Mouse (Mus musculus): ENCODE data around the gene Plekhm2.

The Plekhm2 gene

GRCm38 (mm10) chr4:141630021-141630420 is 34.7 kb downstream of the Plekhm2 start:
- no peak for DNase-seq

GRCm38 (mm10) chr4:141628661-141629060 is 36.0 kb downstream of the Plekhm2 start:
- DNase-seq, result no peak

GRCm38 (mm10) chr4:141627502-141627901 is 37.2 kb downstream of the Plekhm2 start:
- DNase-seq, result no peak

DNA sequence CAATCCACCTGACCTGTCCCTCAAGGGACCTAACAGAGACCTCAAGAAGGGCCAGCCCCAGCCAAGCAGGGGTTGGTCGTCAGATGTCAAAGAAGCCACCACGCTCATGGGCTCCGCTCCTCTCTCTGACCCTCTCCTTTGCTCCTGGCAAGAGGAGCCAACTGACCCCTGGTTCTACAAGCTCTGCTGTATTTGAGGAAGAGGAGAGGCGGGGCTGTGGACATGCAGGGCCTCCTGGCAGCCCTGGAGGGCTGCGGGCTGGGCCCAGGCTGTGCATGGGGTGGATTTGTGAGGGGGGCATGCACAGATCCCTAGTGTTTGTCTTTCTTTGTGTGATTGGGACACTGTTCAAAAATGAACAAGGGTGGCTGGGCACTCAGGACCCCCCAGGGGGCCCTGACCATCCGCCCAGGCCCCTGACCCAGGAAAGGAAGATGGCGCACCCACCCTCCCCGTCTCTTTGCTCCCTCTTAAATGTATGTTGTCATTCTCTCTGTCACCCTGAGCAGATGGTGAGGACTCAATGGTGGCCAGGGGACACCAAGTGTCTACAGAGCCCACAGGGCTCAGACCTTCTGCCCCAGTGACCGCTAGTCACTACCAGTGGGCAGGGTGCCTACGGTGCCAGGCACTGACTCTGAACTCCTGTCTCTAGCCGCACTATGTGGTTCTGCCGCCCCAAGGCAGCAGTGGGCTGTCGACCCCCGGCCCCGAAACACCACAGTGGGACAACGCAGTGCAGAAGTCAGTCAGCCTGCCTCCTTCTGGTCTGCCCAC is 38.7 kb downstream of the Plekhm2 start:
- no peak for DNase-seq

DNA sequence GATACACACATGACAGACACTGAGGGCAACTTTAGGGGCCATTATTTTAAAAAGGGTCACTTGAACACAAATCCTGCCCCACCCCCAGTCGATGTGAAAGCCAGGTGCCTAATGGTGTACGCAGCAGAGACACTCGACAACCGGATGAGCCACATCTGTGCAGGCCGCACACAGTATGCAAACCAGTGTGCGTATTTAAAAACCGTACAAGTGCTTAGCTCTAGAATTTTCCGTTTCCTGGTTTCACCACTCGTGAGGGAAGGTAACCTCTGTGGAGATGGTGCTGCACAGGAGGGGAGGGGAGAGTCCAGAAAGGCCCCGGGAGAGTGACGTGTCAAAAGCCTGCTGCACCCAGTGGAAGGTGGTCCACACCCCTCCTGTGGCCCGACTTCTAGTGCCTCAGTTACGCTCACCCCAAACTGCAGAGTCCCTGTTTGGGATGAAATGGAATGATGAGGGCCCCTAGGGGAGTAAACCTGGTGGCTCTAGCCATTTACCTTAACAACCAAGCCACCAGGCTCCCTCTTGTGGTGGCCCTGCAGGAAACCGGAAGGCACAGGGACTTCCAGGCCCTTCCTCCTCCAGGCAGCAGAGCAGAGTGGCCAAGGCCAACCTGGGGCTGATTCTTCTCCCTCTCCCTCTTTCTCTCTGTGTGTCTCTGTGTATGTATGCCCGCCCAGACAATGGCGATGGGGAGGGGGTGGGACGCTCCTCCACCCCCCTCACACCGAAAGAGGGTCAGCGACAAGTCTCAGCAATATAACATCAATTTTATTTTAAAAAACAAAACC is 39.5 kb downstream of the Plekhm2 start:
- DNase-seq, result peak; percentile 15 to 40

DNA sequence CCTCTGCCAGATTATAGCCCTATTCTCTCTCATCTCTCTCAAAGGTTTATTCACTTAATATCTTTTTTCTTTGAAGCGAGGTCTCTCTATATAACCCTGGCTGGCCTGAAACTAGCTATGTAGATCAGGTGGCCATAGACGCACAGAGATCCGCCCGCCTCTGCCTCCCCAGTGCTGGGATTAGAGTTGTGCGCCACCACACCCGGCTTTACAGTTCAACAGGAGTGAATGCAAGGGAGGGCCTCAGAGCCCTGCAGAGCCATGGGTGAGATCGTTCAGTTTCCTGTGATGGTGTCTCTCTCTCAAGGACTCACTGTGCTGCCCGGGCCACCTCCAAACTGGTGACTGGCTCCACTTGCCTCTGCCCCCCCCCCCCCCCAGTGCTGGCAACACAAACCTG is 40.6 kb downstream of the Plekhm2 start:
- DNase-seq, result no peak

- DNase-seq, result no peak
These were observed 41.0 kb downstream of the Plekhm2 start, which contains the start of gene Slc25a34 for GRCm38 (mm10) chr4:141623666-141624065. TSS of gene Slc25a34 (minus strand) at chr4:141623821.

GRCm38 (mm10) chr4:141623037-141623436 is 41.7 kb downstream of the Plekhm2 start:
- DNase-seq, result no peak

DNA sequence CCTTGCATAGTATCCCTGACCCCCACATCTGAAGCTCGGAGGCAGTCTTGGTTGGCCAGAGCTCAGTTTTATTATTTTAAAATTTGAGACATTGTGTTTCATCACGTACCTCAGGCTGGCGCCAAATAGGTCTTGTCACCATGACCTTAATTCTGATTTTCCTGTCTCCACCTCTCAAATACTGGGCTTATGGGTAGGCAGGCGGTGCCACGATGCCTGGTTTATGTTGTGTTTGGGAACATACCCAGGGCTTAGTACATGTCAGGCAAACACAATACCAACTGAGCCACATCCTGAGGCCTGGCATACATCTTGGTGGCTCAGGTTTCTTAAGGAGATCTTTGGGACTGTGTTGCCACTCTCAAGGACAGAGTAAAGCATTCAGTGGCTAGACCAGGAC is 42.1 kb downstream of the Plekhm2 start:
- DNase-seq, result no peak

DNA sequence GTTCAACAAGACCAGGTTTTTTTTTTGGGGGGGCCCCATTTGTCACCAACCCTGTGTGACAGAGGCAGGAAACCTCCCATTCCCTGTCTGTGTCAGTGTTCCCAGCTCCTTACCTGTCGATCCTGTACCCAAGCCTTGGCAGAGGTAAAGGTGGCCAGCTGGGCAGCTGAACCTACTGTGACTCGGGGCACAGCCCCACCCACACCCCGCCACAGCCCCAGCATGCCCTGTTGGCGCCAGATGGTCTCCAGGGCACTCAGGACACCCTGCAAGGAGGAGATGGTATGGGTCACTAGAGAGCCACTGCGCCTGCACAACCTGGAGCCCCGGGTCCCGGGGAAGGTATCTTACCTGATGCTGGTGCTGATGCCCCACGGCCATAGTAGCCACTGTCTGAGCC is 42.6 kb downstream of the Plekhm2 start:
- no peak for DNase-seq

- no peak for DNase-seq
These were observed 43.4 kb downstream of the Plekhm2 start for GRCm38 (mm10) chr4:141621297-141621696.

- DNase-seq, result no peak
These were observed 45.3 kb downstream of the Plekhm2 start for GRCm38 (mm10) chr4:141619299-141619883.

DNA sequence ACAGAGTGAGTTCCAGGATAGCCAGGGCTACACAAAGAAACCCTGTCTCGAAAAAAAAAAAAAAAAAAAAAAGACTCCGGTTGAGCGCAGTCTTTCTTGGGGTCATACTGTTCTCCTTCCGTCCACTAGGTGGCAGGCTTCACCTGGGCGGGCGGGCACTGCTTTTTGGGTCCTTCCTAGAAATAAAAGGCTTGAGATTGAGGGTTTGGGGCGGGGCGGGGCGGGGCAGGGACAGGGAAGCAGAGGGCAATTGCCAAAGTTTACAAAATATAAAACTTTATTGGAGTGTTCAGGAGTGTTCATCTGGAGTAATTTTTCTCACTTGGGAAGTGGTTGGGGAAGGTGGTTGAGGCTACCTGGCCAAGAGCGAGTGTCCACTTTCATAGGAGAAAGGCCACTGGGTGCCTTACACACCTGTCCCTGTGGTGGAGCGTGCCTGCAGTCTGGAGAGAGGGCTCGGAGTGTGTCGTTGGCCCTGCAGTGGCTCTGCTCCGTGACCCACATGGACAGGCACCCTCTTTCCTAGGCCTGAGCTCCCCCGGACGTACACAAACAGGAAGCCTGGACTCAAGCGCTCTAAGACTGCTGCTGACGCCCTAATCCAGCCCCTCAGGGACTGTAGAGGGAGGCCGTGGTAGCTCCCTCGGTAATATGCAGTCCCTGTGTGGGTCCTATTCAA is 46.0 kb downstream of the Plekhm2 start, which contains the start of gene Tmem82:
Gene Tmem82, minus strand, starts transcription at position 69 of the 679 bp plus-strand sequence.
- peak; percentile 52 to 57 for DNase-seq

DNA sequence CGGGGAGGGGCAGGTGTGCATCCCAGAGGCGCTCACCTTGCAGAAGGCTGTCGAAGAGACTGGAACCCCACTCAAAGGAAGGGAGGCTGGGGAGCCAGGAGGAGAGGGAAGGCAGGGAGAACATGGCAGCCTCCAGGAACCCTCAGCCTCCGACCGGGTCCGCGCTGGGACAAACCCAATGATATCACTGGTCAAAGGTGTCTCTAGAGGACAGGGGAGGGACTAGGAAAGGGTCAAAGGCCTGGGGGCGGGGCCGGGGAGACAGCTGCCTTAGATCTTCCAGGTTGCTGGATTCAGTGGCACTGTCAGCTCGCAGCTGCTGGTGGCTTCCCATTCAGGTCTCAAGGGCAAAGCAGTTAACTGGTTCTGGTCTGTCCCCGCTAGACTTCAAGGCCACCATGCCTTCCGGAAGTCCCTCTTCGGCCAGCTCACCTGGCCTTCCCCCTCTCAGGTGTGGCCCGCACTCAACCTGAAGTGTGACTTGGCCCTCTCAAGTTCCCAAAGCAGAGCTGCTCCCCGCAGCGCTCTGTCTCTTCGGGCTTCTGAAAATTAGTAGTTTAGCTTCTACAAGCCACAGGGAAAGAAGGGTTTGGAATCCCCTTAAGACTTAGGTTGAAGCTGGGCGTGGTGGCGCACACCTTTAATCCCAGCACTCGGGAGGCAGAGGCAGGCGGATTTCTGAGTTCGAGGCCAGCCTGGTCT is 46.7 kb downstream of the Plekhm2 start:
- DNase-seq, result peak; percentile 21 to 39

GRCm38 (mm10) chr4:141617299-141617698 is 47.4 kb downstream of the Plekhm2 start:
- DNase-seq, result peak; percentile 77 to 80

DNA sequence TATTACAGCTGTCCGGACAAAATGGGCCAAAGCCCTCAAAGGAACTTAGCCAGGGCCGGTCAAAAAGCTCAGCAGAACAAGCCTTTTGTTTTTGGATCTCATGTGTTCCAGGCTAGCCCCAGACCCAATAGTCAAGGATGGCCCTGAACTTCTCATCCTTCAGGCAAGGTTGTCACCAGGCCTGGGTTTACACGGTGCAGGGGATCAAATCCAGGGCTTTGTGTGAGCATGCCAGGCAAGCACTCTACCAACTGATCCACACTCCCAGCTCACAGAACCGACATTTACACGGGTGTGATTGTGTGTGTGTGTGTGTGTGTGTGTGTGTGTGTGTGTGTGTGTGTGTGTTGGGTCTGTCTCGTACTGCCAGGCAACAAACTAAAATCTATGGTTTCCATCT is 47.9 kb downstream of the Plekhm2 start:
- DNase-seq, result no peak

DNA sequence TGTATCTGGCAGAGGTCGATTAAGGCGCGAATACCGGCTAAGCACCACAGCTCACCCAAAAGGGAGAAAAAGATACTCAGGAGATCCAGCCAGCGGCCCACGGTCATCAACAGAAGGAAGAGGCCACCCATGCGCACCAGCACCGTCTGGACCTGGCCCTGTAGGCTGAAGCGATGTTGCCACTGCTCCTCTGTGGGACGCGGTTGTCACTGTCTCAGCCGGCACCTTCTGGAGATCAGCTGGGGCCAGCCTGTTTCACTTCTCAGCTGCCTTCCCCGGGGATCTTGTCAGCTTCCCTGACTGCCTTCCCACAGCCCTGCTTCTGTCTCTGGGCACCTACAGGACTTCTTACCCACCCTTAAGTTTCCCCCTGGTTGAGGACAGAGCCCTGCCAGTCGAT is 49.8 kb downstream of the Plekhm2 start:
- DNase-seq, result no peak

DNA sequence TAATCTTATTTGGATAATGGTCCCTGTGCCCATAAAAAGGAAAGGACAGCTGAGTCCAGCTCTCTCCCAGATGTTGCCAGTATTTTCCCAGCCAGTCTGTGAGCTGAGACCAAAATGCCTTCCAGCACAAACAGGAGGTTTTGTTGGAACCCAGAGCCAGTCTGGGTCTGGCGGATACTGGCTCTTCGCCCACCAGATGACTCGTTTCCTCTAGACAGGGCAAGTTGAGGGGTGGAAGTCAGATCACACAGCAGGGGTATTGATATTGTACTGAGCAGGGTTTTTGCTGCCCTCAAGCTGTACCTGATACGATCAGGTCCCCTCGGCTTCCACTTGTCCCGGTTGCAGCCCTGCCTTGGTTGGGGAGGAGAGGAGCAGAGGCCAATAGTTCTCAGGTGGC is 55.2 kb downstream of the Plekhm2 start:
- DNase-seq, result no peak

DNA sequence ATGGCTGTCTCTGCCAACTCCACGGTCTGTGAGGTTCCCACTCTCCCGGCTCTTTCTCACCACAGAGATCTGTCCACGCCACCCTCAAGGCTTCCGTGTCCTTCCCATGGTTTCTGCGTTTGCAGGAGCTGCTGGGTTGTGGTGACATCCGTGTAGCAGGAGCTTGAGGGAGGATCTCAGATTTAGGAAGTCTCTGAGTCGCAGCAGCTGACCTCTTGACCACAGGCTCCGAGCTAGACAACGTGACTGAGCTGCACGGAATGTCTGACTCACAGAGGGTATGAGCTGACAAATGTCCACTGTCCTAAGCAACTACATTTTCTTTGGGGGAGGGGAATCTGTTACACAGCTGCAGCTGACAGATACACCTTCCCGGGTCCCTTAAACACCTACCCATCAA is 58.8 kb downstream of the Plekhm2 start, which contains the start of gene Fblim1:
Gene Fblim1, minus strand, starts transcription at position 236 of the 400 bp plus-strand sequence.
- no peak for DNase-seq

GRCm38 (mm10) chr4:141605421-141605820 is 59.3 kb downstream of the Plekhm2 start:
- DNase-seq, result no peak

GRCm38 (mm10) chr4:141604493-141604892 is 60.2 kb downstream of the Plekhm2 start:
- DNase-seq, result no peak

DNA sequence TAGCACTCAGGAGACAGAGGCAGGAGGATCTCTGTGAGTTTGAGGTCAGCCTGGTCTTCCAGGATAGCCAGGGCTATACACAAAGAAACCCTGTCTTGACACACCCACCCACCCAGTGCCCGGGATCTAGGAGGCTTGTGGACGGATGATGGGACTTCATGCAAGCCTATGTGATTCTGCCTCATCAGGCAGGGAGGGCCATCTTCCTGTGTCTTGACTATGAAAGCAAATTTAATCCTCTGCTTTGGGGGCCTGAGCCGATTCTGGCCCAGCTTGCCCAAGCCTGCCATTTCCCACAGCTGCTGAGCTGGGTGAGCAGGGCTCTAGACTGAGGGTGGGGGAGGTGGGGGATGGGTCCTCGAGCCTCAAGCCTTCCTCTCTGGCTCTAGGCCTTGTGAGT is 60.8 kb downstream of the Plekhm2 start:
- DNase-seq, result no peak

Measured in thymus, postnatal 36 days (tissue).